Mouse (Mus musculus): ENCODE measurements around the gene Cyp3a57. TPM values are rescaled to one million over a fixed set of nuclear protein-coding genes. Genes with fewer than 3 reads are reported as not detected.
"Not testable (repeated sequence)": the region's sequence is repeated elsewhere in the genome, so short reads cannot be mapped to it uniquely, and the experiment has no call there.

Cyp3a57 gene
- polyA plus RNA-seq (2017; shearing (Covaris generic)) = not detected

DNA sequence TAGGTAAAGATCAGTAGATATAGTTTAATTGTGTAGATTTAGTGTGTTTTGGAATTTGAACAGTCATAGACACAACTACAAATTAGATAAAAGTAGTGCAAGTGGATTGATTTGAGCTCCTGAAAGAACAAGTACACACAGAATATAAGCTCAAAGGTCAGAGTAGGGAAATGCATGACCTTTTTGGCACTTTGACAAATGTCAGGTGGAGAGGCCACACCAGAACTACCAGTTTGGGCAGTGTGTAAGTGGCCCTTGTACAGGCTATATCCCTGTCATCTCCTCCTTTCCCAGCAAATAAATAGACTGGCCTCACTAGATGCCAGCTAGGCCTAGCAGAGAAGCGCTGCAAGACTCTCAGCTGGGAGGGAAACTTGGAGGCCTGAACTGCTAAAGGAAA is at the start of gene Cyp3a57:
Cyp3a57 (plus strand) TSS at position 339 of the 400 bp plus-strand sequence.
- ATAC-seq = no peak

DNA sequence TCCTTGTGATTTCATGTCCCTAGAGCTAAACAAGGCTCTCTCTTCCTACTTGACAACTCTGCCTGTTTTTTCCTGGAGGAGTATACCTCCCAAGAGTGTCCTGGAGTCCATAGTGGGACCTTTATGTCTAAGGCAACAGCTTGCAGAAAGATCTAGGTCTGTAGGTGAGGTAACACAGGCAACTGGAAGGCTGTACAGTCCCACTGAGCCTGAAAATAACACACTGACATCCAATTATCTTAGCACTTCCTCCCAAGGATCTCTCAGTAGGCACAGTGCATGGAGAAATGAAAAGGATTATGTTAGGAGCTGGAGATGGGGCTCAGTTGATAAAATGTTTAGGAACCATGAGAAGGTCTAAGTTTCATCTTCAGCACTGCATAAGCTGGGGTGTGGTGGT is 44.6 kb upstream of the Cyp3a57 start:
- no peak for ATAC-seq

DNA sequence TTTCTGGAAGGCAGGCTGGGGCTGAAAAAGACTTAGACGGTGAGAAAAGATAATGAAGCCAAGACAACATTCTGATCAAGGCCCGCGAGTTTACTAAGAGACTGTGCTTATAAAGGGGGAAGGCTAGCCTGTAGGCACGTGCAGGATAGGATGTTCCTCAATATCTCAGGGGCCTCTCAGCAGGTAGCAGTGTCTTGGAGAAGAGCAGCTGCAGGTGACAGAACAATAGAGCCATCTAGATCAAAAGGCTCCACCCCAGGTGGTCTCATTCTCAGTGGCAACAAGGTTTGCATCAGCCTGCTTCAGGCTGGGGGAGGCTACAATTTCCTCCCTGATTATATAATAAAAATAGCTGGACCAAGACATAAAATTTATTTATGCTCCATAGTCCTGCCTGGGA is 43.3 kb upstream of the Cyp3a57 start:
- ATAC-seq = not testable (repeated sequence)

DNA sequence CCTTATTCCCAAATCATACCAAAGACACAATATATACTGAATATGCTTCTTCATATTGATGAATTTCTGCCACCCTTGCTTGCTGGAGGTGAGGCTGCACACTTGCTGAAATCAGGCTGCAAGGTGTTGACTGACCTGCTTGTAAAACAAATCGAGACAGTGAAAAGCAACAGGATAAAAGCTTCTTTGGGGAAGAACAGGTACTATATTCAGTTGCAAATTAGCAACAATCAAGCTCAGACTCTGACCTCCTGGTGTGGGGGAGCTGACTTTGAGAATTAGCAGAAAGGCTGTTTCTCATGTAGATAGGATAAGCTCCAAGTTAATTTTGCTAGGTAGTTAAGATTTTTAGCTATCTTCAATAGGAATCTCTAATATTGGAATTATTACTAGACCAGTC is 42.7 kb upstream of the Cyp3a57 start:
- ATAC-seq = no peak

DNA sequence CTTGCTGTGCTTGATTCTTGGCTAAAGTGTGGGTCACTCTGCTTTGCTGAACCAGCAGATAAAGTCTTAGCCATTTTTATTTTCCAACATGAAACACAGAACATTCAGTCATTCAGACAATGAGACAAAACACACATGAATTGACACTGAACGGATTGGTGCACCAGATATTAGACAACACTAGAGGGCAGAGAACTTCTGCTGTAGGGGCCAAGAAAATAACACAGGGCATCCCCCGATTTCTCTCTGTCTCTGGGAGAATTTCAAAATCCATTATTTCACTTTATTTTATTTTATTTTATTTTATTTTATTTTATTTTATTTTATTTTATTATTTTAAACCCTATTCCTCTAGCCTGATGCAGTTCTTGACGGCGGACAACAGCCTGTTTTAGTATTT is 38.1 kb upstream of the Cyp3a57 start:
- ATAC-seq = not testable (repeated sequence)

DNA sequence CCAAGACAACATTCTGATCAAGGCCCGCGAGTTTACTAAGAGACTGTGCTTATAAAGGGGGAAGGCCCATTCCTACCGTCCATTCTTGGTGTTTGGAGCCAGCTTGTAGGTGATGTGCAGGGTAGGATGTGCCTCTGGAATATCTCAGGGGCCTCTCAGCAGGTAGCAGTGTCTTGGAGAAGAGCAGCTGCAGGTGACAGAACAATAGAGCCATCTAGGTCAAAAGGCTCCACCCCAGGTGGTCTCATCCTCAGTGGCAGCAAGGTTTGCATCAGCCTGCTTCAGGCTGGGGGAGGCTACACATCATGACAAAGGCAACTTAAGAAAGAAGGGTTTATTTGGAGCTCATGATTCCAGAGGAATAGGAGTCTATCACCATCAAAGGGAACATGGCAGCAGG is 37.3 kb upstream of the Cyp3a57 start:
- not testable (repeated sequence) for ATAC-seq

DNA sequence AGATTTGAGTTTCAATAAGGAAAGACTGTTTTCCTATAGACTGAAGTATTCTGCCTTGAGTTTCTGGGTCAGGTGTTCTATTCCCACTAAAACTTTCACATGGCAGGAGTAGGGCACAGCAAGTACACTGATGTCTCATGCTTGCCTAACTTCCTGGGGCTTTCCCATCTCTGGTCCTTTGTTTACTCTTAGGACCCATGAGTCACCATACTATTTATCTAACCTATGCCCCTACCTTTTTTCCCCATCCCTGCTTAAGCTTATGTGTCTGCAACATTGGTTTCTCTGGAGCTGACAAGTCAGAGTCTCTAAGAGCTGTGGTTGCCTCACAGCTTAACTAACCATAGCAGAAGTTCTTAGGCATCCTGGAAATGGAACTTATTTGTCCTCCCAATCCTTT is 31.2 kb upstream of the Cyp3a57 start:
- no peak for ATAC-seq

DNA sequence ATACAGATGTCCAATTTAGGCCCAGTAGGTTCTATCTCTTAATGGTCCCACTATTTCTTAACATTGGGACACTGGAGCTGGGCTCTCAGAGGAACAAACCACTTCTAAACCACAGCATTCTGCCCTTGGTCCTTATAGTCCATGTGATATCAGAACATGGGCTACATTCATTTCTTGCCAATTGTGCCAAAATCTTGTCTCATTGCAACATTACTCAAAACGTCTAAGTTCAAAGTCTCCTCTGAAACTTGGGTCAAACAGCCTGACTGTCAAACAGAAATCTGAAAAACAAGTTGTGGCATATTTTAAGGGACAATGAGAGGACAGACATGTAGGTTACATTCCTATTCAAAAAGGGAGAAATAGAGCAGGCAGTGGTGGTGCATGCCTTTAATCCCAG is 27.9 kb upstream of the Cyp3a57 start:
- no peak for ATAC-seq

DNA sequence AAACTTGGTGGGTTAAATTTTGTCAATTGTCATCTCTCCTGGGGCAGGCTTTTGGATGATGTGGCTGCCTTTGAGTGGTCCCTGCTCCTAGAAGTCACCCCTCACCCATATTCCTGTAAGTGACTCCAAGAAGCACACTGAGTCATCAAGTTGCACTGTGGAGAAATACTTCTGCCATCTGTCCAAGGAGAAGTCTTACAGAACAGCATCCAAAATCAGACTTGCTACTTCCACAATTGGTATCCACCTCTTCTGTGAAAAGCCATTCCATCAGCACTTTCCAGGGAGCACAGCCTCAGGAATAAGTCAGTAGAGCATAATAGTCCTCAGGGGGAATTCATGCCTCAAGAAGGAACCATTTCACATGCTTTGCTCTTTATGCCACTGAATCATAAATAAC is 6.3 kb upstream of the Cyp3a57 start:
- ATAC-seq = not testable (repeated sequence)

DNA sequence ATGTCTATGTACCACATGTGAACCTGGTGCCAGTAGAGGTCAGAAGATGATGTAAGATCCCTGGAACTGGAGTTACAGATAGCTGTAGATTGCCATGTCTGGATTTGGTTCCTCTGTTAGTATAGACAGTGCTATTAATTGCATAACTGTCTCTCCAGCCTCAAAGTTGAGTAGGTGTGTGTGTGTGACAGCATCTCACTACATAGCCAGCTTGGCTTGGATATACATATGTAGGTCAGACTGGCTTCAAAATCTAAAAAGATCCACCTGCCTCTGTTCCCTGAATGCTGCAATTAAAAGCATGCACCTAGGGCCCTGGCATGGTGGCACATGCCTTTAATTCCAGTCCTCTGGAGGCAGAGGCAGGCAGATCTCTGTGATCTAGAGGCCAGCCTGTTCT is 4.6 kb downstream of the Cyp3a57 start:
- no peak for ATAC-seq

DNA sequence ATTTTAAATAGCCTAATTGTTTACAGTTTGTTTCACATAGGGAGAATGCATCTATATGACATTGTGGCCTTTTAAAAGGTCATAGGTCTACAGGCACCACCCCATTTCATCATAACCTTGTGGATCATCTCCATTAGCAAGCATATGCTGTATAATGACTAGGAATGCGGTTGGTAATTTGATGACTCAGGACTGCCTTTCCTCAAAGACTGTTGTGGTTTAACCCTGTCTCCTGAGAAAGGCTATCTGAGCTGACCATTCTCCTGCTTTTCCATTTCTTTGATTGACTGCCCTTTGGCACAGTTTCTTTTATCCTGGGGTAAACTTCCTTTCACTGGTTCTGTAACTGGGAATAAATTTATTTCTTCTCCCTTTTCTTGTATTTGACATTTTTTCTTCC is 8.0 kb downstream of the Cyp3a57 start:
- ATAC-seq = no peak

DNA sequence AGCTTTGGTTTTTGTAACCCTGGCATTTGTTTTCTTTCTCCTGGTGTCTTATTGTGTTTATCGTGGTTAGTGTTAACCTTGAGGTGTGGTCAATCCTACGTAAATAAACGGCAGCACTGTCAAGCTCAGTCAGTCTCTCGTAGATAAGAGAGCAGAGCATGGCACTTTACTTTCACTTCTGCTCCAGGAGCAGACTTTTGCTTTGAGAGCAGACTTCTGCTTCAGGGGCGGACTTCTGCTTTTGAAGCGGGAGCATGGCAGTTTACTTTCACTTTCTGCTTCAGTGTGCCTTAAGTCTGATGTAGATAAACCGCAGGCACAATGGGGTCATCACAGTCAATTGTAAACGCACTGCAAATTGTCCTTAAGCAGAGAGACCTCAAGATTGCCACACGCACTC is 70.3 kb downstream of the Cyp3a57 start:
- not testable (repeated sequence) for ATAC-seq

DNA sequence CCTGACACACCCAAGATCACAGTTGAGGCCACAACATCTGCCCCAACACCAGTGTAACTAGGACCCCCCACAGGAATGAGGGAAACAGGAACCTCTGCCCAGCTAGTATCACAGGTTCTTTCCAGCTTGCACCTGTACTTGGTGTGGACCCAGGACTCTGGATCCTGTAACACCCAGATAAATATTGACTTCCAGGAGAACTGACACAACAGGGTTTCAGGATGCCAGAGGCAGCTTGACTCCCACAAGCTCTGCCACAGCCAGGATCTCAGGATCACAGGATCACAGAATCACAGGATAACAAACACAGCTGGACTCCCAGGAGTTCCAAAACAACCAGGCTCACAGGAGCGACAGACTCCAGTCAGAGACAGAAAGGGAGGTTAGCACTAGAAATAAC is 77.2 kb downstream of the Cyp3a57 start:
- ATAC-seq = no peak

DNA sequence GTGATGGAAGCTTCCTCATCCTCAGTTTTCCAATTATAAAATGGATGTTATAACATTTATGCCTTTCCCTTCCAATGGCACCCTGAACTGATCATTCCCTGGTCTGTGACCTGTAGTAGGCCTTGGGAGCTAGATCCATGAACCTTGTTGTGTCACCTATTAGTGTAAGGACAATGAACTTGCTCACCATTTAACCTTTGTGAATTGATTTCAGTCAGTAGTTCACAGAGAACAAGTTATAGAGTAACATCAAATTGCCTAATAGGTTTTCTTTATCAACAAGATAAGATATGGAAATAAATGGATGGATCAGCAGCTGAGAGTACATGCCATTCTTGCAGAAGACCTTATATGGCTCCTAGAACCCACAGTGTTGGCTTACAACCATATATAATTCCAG is 85.9 kb downstream of the Cyp3a57 start:
- ATAC-seq = no peak

DNA sequence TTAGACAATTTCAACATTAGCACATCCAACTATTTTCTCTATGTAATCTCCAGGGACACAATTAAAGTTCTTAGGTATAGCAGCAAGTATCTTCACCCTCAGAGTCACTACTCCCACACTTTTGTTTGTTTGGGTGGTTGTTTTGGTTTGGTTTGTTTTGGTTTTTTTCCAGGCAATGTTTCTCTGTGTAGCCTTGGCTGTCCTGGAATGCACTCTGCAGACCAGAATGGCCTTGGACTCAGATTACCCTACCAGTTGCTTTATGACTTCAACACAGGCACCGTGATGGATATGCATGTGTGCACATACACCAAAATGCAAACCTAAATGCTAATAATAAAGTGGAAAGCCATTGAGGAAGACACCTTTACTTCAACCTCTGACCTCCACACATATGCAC is 88.6 kb downstream of the Cyp3a57 start:
- no peak for ATAC-seq

Other genes starting within 250 kb of the Cyp3a57 start
- 1,000 to 10,000 TPM in 1 of 2 experiments, 100 to 1,000 TPM in 1; 777 to 1,415 TPM for gene Arpc1b, start 231.1 kb upstream of the Cyp3a57 start, polyA plus RNA-seq (2017; shearing (Covaris generic))
- 10 to 100 TPM; 31.1 to 50.9 TPM for gene Pdap1, start 205.0 kb upstream of the Cyp3a57 start, polyA plus RNA-seq (2017; shearing (Covaris generic))
- gene Bud31, start 204.9 kb upstream of the Cyp3a57 start, polyA plus RNA-seq (2017; shearing (Covaris generic)) = 100 to 1,000 TPM; 105 to 106 TPM
- 10 to 100 TPM; 13.6 to 28.7 TPM for gene Ptcd1, start 178.2 kb upstream of the Cyp3a57 start, polyA plus RNA-seq (2017; shearing (Covaris generic))
- gene Cpsf4, start 178.1 kb upstream of the Cyp3a57 start, polyA plus RNA-seq (2017; shearing (Covaris generic)) = 10 to 100 TPM; 15.6 to 19.6 TPM
- gene Atp5j2, start 153.2 kb upstream of the Cyp3a57 start, polyA plus RNA-seq (2017; shearing (Covaris generic)) = 100 to 1,000 TPM; 320 to 390 TPM
- 10 to 100 TPM; 19.0 to 30.4 TPM for gene Zkscan14, start 143.4 kb upstream of the Cyp3a57 start, polyA plus RNA-seq (2017; shearing (Covaris generic))
- gene Zkscan5, start 140.7 kb upstream of the Cyp3a57 start, polyA plus RNA-seq (2017; shearing (Covaris generic)) = 10 to 100 TPM in 1 of 2 experiments, 1 to 10 TPM in 1; 7.5 to 13.7 TPM
- gene Zfp655, start 113.6 kb upstream of the Cyp3a57 start, polyA plus RNA-seq (2017; shearing (Covaris generic)) = 10 to 100 TPM; 60.1 to 68.9 TPM
- under 1 TPM; 0.46 to 0.65 TPM for gene Zscan25, start 64.8 kb upstream of the Cyp3a57 start, polyA plus RNA-seq (2017; shearing (Covaris generic))
- not detected for gene Cyp3a16, start 124.4 kb downstream of the Cyp3a57 start, polyA plus RNA-seq (2017; shearing (Covaris generic))
- not detected for gene Cyp3a41b, start 239.5 kb downstream of the Cyp3a57 start, polyA plus RNA-seq (2017; shearing (Covaris generic))